Mouse (Mus musculus) mesoderm, embryonic 11.5 days (tissue): ENCODE data around the gene Tlx3.

ENCODE experiments used
- DNase-seq: peaks from one replicate; pipeline ENCODE4 v3.0.0-alpha.2; 2012; ENCODE audit warnings: low read depth, low spot score

The Tlx3 gene

GRCm38 (mm10) chr11:33203383-33204328, at the start of gene Tlx3:
Tlx3 (minus strand) TSS chr11:33203589.
- peak; percentile 80 for DNase-seq

- peak; percentile 22 for DNase-seq
These were observed 36.9 kb upstream of the Tlx3 start for GRCm38 (mm10) chr11:33240295-33240694.

GRCm38 (mm10) chr11:33234134-33234533, 30.7 kb upstream of the Tlx3 start:
- DNase-seq, result peak; percentile 46

GRCm38 (mm10) chr11:33232056-33232455, 28.7 kb upstream of the Tlx3 start:
- no peak for DNase-seq

- no peak for DNase-seq
These were observed 24.8 kb upstream of the Tlx3 start for GRCm38 (mm10) chr11:33228186-33228585.

GRCm38 (mm10) chr11:33226516-33226915, 23.1 kb upstream of the Tlx3 start:
- DNase-seq, result no peak

- DNase-seq, result no peak
These were observed 18.4 kb upstream of the Tlx3 start for GRCm38 (mm10) chr11:33221566-33222365.

GRCm38 (mm10) chr11:33220763-33221162, 17.4 kb upstream of the Tlx3 start:
- DNase-seq, result no peak

- no peak for DNase-seq
These were observed 14.1 kb upstream of the Tlx3 start for GRCm38 (mm10) chr11:33217384-33218079.

- no peak for DNase-seq
These were observed 4.0 kb upstream of the Tlx3 start for GRCm38 (mm10) chr11:33207411-33207810.

GRCm38 (mm10) chr11:33204966-33205365, 1.6 kb upstream of the Tlx3 start:
- no peak for DNase-seq

- no peak for DNase-seq
These were observed 928 bp upstream of the Tlx3 start for GRCm38 (mm10) chr11:33204329-33204705.

GRCm38 (mm10) chr11:33202972-33203371, 417 bp downstream of the Tlx3 start:
- no peak for DNase-seq

GRCm38 (mm10) chr11:33202296-33202695, 1.1 kb downstream of the Tlx3 start:
- no peak for DNase-seq

GRCm38 (mm10) chr11:33201626-33202010, 1.8 kb downstream of the Tlx3 start:
- no peak for DNase-seq

GRCm38 (mm10) chr11:33200764-33201625, 2.4 kb downstream of the Tlx3 start:
- no peak for DNase-seq

GRCm38 (mm10) chr11:33199906-33200763, 3.3 kb downstream of the Tlx3 start:
- DNase-seq, result no peak

- no peak for DNase-seq
These were observed 4.3 kb downstream of the Tlx3 start for GRCm38 (mm10) chr11:33199117-33199514.

GRCm38 (mm10) chr11:33198351-33199116, 4.9 kb downstream of the Tlx3 start:
- DNase-seq, result no peak
